Mouse (Mus musculus): ENCODE data around the gene Hist1h3g. TPM values are rescaled to one million over a fixed set of nuclear protein-coding genes. Genes with fewer than 3 reads are reported as not detected.
"Not testable (repeated sequence)": the region's sequence is repeated elsewhere in the genome, so short reads cannot be mapped to it uniquely, and the experiment has no call there.

Hist1h3g gene
- polyA plus RNA-seq, 1 experiment from 2014 or later, result 1.4 TPM

DNA sequence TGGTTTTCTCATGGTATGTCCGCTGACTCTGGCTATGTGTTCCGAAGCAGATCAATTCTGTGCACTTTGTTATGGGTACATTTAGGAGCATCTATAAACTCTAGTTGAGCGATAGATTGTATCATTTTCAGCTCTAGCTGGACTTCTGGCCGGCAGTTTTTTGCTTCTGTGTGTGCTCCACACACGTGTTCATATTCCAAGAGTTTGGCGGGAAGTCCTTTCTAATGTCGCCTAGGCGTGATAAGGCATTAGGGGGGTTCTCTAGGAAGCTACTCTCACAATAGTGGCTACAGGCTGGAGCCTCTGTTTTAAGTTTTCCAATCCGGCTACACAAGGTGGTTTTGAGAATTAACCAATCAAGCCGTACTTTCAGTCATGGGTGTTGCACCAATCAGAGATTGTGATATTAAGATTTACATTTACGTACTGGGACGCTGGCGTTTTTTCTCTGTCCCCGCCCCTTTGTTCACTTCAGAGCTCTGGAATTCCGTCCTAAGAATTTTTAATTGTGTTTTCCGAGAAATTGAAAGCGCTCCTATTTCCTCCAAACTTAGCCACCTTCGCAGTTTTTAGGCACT is 20.7 kb downstream of the Hist1h3g start:
- under 1% methylated on average over 18 of the region's 18 CpGs for WGBS
- peak overlapping the region; percentile 53; the same call in 1 of the 2 replicates for H3K9ac ChIP-seq (replicated peaks; ENCODE audit: low read length)
- ATAC-seq (ENCODE audit: low FRiP score, low TSS enrichment), result peak; percentile 86

GRCm38 (mm10) chr13:23556906-23557305 is 21.7 kb downstream of the Hist1h3g start:
- H3K36me3 ChIP-seq (ENCODE audit: control insufficient read depth, insufficient read depth, low read length), result no peaks in the 10 kb centered on the region
- DNase-seq, result no peak
- H3K9ac ChIP-seq (replicated peaks; ENCODE audit: low read length), result no peak overlapping the region
- H3K4me2 ChIP-seq (ENCODE audit: low read length), result peak overlapping the region; percentile 91; the same call in 1 of the 2 replicates
- no peaks in the 10 kb centered on the region for H3K9me3 ChIP-seq (ENCODE audit: control insufficient read depth, low read length)
- H3K4me3 ChIP-seq (replicated peaks; ENCODE audit: low read depth, low read length), result no peak overlapping the region
- no peaks in the 10 kb centered on the region for H3K27me3 ChIP-seq (ENCODE audit: control insufficient read depth, insufficient read depth, low read length)
- H3K4me1 ChIP-seq (ENCODE audit: control insufficient read depth, insufficient read depth, low read length), result peaks cover 12% of the 10 kb centered on the region
- H3K27ac ChIP-seq (replicated peaks; ENCODE audit: low read depth, low read length), result no peak overlapping the region
- ATAC-seq (ENCODE audit: low FRiP score, low TSS enrichment), result no peak
- WGBS, result 65% methylated on average over 3 of the region's 3 CpGs

More for the DNA sequence above, 20.7 kb downstream of the Hist1h3g start:
- Histone ChIP-seq H3K9me3 (ENCODE audit: control insufficient read depth, low read length) (no peaks in the 10 kb centered on the region), H3K4me2 (ENCODE audit: low read length) (peak overlapping the region; percentile 91), H3K4me3 (replicated peaks; ENCODE audit: low read depth, low read length) (peak overlapping the region; percentile 49), H3K36me3 (ENCODE audit: control insufficient read depth, insufficient read depth, low read length) (no peaks in the 10 kb centered on the region), H3K4me1 (ENCODE audit: control insufficient read depth, insufficient read depth, low read length) (peaks cover 16% of the 10 kb centered on the region), H3K27ac (replicated peaks; ENCODE audit: low read depth, low read length) (peak overlapping the region; percentile 84), H3K27me3 (ENCODE audit: control insufficient read depth, insufficient read depth, low read length) (no peaks in the 10 kb centered on the region)
- peak; percentile 95 for DNase-seq

GRCm38 (mm10) chr13:23560699-23561098 is 25.5 kb downstream of the Hist1h3g start:
- not testable (repeated sequence) for H3K9me3 ChIP-seq (ENCODE audit: control insufficient read depth, low read length); H3K4me1 ChIP-seq (ENCODE audit: control insufficient read depth, insufficient read depth, low read length); ATAC-seq (ENCODE audit: low FRiP score, low TSS enrichment); H3K27ac ChIP-seq (replicated peaks; ENCODE audit: low read depth, low read length); H3K4me3 ChIP-seq (replicated peaks; ENCODE audit: low read depth, low read length); H3K36me3 ChIP-seq (ENCODE audit: control insufficient read depth, insufficient read depth, low read length); H3K27me3 ChIP-seq (ENCODE audit: control insufficient read depth, insufficient read depth, low read length); H3K9ac ChIP-seq (replicated peaks; ENCODE audit: low read length); DNase-seq
- 9% methylated on average over 2 of the region's 2 CpGs for WGBS
- H3K4me2 ChIP-seq (ENCODE audit: low read length), result peak overlapping the region; percentile 28

DNA sequence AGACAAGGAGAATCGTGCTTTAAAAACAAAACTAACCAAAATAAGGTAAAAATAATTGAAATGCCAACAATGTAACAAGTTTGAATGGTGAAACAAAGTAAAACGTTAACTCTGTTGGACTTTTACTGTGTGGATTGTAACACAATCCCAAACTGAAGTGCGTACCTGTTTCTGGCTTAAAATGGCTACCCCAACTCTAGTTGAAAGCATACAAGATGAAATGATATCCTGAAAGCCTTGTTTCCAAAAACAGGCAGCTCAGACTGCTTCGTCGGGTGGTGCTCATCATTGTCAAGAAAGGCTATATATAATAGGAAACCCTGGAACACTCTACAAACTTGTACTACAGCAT is 26.3 kb downstream of the Hist1h3g start:
- not testable (repeated sequence) for H3K27me3 ChIP-seq (ENCODE audit: control insufficient read depth, insufficient read depth, low read length); H3K9me3 ChIP-seq (ENCODE audit: control insufficient read depth, low read length); H3K4me1 ChIP-seq (ENCODE audit: control insufficient read depth, insufficient read depth, low read length); ATAC-seq (ENCODE audit: low FRiP score, low TSS enrichment); H3K9ac ChIP-seq (replicated peaks; ENCODE audit: low read length); H3K36me3 ChIP-seq (ENCODE audit: control insufficient read depth, insufficient read depth, low read length); DNase-seq
- 0% methylated on average over 2 of the region's 5 CpGs for WGBS
- peak overlapping the region; percentile 97 for H3K27ac ChIP-seq (replicated peaks; ENCODE audit: low read depth, low read length)
- peak overlapping the region; percentile 42 for H3K4me3 ChIP-seq (replicated peaks; ENCODE audit: low read depth, low read length)
- peak overlapping the region; percentile 75 for H3K4me2 ChIP-seq (ENCODE audit: low read length)

DNA sequence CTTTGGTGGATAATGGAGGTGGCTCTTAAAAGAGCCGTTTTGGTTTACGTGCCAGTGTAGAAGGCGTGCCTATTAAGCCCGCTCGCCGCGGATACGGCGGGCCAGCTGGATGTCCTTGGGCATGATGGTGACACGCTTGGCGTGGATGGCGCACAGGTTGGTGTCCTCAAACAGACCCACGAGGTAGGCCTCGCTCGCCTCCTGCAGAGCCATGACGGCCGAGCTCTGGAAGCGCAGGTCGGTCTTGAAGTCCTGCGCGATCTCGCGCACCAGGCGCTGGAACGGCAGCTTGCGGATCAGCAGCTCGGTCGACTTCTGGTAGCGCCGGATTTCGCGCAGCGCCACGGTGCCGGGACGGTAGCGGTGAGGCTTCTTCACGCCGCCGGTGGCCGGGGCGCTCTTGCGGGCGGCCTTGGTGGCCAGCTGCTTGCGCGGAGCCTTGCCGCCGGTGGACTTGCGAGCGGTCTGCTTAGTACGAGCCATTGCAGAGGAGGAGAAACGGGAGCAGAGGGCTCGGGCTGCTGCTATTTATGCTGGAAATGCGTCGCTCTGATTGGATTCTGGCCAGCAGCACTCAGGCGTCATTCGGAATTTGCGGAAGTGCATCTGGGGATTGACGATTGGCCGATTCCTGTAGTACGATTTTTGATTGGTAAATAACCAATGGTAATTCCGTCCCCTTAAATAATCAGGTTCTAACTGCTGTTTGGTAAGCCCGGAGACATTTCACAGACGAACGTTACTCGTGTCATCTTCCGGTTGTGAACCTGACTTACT is 26.8 kb downstream of the Hist1h3g start, which contains the start of gene Hist1h3e:
Gene Hist1h3e (minus strand): TSS at position 487 of the 777 bp plus-strand sequence.
- H3K36me3 ChIP-seq (ENCODE audit: control insufficient read depth, insufficient read depth, low read length); H3K9me3 ChIP-seq (ENCODE audit: control insufficient read depth, low read length); H3K4me1 ChIP-seq (ENCODE audit: control insufficient read depth, insufficient read depth, low read length); H3K27me3 ChIP-seq (ENCODE audit: control insufficient read depth, insufficient read depth, low read length): not testable (repeated sequence)
- ATAC-seq (ENCODE audit: low FRiP score, low TSS enrichment) (peak; percentile 94), DNase-seq (peak; percentile 98)
- peak within 1 kb of the TSS; percentile 42 for H3K4me3 ChIP-seq (replicated peaks; ENCODE audit: low read depth, low read length)
- H3K9ac ChIP-seq (replicated peaks; ENCODE audit: low read length), result peak within 1 kb of the TSS; percentile 59
- under 1% methylated on average over 55 of the region's 67 CpGs for WGBS
- peak within 1 kb of the TSS; percentile 75 for H3K4me2 ChIP-seq (ENCODE audit: low read length)
- H3K27ac ChIP-seq (replicated peaks; ENCODE audit: low read depth, low read length), result peak within 1 kb of the TSS; percentile 97

DNA sequence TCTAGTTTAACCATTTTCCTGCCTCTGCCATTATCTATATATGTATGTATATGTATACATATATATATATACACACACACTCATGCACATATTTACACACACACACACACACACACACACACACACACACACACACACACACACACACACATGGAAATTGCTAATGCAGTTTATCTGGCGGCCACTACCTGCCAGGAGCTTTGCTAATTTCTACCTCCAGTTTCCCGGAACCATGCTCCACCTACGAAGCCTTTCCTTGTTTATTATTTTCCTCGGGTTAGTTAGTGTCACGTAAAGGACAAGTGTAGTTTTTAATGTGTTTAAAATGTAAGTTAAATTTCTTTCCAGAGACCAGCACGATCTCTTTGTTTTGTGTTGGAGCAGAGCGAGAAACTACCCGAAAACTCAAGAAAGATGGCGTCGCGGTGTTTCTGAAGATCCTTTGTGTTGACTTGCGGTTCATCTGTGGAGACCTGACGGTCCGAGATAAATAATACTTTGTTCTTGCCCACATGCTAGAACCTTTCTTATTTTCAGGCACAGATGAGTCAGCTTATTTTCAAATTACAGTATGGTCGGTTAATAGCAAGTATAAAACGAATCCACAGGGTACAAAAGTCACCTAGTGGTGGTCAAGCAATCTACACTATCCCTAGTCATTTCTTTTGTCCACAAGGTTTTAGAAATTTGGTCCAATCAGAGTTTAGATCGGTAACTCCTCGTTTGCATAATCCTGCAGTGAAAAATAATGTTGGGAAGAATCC is 27.7 kb downstream of the Hist1h3g start:
- Histone ChIP-seq H3K4me2 (ENCODE audit: low read length) (peak overlapping the region; percentile 75), H3K27me3 (ENCODE audit: control insufficient read depth, insufficient read depth, low read length) (no peaks in the 10 kb centered on the region), H3K36me3 (ENCODE audit: control insufficient read depth, insufficient read depth, low read length) (no peaks in the 10 kb centered on the region), H3K9ac (replicated peaks; ENCODE audit: low read length) (peak overlapping the region; percentile 59), H3K9me3 (ENCODE audit: control insufficient read depth, low read length) (no peaks in the 10 kb centered on the region), H3K4me3 (replicated peaks; ENCODE audit: low read depth, low read length) (peak overlapping the region; percentile 37), H3K27ac (replicated peaks; ENCODE audit: low read depth, low read length) (peak overlapping the region; percentile 97), H3K4me1 (ENCODE audit: control insufficient read depth, insufficient read depth, low read length) (peaks cover 5% of the 10 kb centered on the region; the same call in 1 of the 2 replicates)
- 2% methylated on average over 18 of the region's 18 CpGs for WGBS
- DNase-seq (peak; percentile 86), ATAC-seq (ENCODE audit: low FRiP score, low TSS enrichment) (peak; percentile 70)

GRCm38 (mm10) chr13:23564482-23564881 is 29.3 kb downstream of the Hist1h3g start:
- Histone ChIP-seq H3K9ac (replicated peaks; ENCODE audit: low read length) (no peak overlapping the region), H3K9me3 (ENCODE audit: control insufficient read depth, low read length) (no peaks in the 10 kb centered on the region), H3K4me2 (ENCODE audit: low read length) (no peak overlapping the region), H3K27ac (replicated peaks; ENCODE audit: low read depth, low read length) (no peak overlapping the region), H3K36me3 (ENCODE audit: control insufficient read depth, insufficient read depth, low read length) (no peaks in the 10 kb centered on the region), H3K4me3 (replicated peaks; ENCODE audit: low read depth, low read length) (no peak overlapping the region), H3K4me1 (ENCODE audit: control insufficient read depth, insufficient read depth, low read length) (peaks cover 5% of the 10 kb centered on the region; the same call in 1 of the 2 replicates), H3K27me3 (ENCODE audit: control insufficient read depth, insufficient read depth, low read length) (no peaks in the 10 kb centered on the region)
- DNase-seq (no peak), ATAC-seq (ENCODE audit: low FRiP score, low TSS enrichment) (no peak)
- WGBS, result 86% methylated on average over 2 of the region's 2 CpGs

DNA sequence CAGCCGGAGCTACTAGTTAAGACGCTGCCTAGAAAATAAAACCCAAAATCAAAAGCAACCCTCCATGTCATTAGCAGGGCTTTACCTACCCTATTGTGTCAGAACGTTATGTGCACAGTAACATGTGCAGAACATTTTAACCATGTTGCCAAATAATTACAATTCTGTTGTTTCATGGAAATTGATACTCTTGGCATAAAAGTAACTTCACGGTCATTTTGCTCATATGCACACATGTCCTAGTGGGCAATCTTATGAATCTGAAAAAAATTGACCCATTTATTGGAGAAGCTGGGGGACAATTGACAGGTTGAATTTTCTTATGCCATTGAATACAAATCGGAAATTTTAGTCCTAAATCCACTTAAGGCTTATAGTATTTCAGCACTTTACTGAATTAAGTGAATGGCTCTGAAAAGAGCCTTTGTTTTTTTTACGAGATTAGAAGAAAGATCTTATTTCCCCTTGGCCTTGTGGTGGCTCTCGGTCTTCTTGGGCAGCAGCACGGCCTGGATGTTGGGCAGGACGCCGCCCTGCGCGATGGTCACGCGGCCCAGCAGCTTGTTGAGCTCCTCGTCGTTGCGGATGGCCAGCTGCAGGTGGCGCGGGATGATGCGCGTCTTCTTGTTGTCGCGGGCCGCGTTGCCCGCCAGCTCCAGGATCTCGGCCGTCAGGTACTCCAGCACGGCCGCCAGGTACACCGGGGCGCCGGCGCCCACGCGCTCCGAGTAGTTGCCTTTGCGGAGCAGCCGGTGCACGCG is 35.2 kb downstream of the Hist1h3g start:
- peak overlapping the region; percentile 89 for H3K27ac ChIP-seq (replicated peaks; ENCODE audit: low read depth, low read length)
- DNase-seq (peak; percentile 40), ATAC-seq (ENCODE audit: low FRiP score, low TSS enrichment) (peak; percentile 12)
- peak overlapping the region; percentile 41; the same call in 1 of the 2 replicates for H3K9ac ChIP-seq (replicated peaks; ENCODE audit: low read length)
- peaks cover 22% of the 10 kb centered on the region for H3K4me1 ChIP-seq (ENCODE audit: control insufficient read depth, insufficient read depth, low read length)
- H3K4me3 ChIP-seq (replicated peaks; ENCODE audit: low read depth, low read length), result peak overlapping the region; percentile 33
- H3K4me2 ChIP-seq (ENCODE audit: low read length), result peak overlapping the region; percentile 59
- WGBS, result under 1% methylated on average over 20 of the region's 41 CpGs
- not testable (repeated sequence) for H3K9me3 ChIP-seq (ENCODE audit: control insufficient read depth, low read length); H3K36me3 ChIP-seq (ENCODE audit: control insufficient read depth, insufficient read depth, low read length); H3K27me3 ChIP-seq (ENCODE audit: control insufficient read depth, insufficient read depth, low read length)

Data from midbrain, embryonic 14.5 days (tissue).